Mouse (Mus musculus) frontal cortex, postnatal 25 days (tissue): Measurements from ENCODE around the gene Fkbpl.
A peak's percentile ranks its signal among the peaks of the same experiment; 100 is the strongest.

Experiments
- DNase-seq, 2 experiments: peaks; one replicate each; pipeline ENCODE4 v3.0.0; 2022; ENCODE audit warnings: low spot score in 2 of 2

Gene Fkbpl

GRCm38 (mm10) chr17:34627093-34627942 lies 17.2 kb upstream of the Fkbpl start:
- peak; percentile 65 to 76 for DNase-seq

- DNase-seq, result no peak
Measured at GRCm38 (mm10) chr17:34627943-34628643, 16.5 kb upstream of the Fkbpl start, which contains the start of gene Ppt2. Ppt2 (minus strand) TSS chr17:34628510.

GRCm38 (mm10) chr17:34628644-34628967 lies 16.0 kb upstream of the Fkbpl start:
- no peak for DNase-seq

- no peak for DNase-seq
Measured at GRCm38 (mm10) chr17:34629221-34629751, 15.3 kb upstream of the Fkbpl start, which contains the start of gene Prrt1. Prrt1 (plus strand) TSS chr17:34629533.

GRCm38 (mm10) chr17:34629796-34630603 lies 14.6 kb upstream of the Fkbpl start:
- no peak for DNase-seq

- no peak for DNase-seq
Measured at GRCm38 (mm10) chr17:34630761-34631301, 13.7 kb upstream of the Fkbpl start.

GRCm38 (mm10) chr17:34631647-34632046 lies 12.9 kb upstream of the Fkbpl start:
- DNase-seq, result no peak

- DNase-seq, result peak; percentile 66 to 77
Measured at GRCm38 (mm10) chr17:34632261-34632691, 12.3 kb upstream of the Fkbpl start.

- DNase-seq, result no peak
Measured at GRCm38 (mm10) chr17:34635671-34636070, 8.9 kb upstream of the Fkbpl start.

- no peak for DNase-seq
Measured at GRCm38 (mm10) chr17:34637459-34637858, 7.1 kb upstream of the Fkbpl start.

GRCm38 (mm10) chr17:34639461-34640255 lies 4.9 kb upstream of the Fkbpl start:
- DNase-seq, result no peak

GRCm38 (mm10) chr17:34640778-34641601 lies 3.6 kb upstream of the Fkbpl start:
- DNase-seq, result no peak

- DNase-seq, result no peak
Measured at GRCm38 (mm10) chr17:34641945-34642344, 2.6 kb upstream of the Fkbpl start.

- no peak for DNase-seq
Measured at GRCm38 (mm10) chr17:34643379-34643778, 1.2 kb upstream of the Fkbpl start.

GRCm38 (mm10) chr17:34643944-34644343 lies 620 bp upstream of the Fkbpl start:
- no peak for DNase-seq

- no peak for DNase-seq
Measured at GRCm38 (mm10) chr17:34645256-34645829, 779 bp downstream of the Fkbpl start.

GRCm38 (mm10) chr17:34645831-34646511 lies 1.4 kb downstream of the Fkbpl start:
- DNase-seq, result no peak

GRCm38 (mm10) chr17:34646906-34647787 lies 2.6 kb downstream of the Fkbpl start, which contains the start of gene Atf6b:
Atf6b (plus strand) TSS chr17:34647146.
- peak; percentile 82 to 94 for DNase-seq
